Mouse (Mus musculus): Measurements from ENCODE around the gene Phf24.
A peak's percentile ranks its signal among the peaks of the same experiment; 100 is the strongest.
"Not testable (repeated sequence)": the region's sequence is repeated elsewhere in the genome, so short reads cannot be mapped to it uniquely, and the experiment has no call there.

Gene Phf24

DNA sequence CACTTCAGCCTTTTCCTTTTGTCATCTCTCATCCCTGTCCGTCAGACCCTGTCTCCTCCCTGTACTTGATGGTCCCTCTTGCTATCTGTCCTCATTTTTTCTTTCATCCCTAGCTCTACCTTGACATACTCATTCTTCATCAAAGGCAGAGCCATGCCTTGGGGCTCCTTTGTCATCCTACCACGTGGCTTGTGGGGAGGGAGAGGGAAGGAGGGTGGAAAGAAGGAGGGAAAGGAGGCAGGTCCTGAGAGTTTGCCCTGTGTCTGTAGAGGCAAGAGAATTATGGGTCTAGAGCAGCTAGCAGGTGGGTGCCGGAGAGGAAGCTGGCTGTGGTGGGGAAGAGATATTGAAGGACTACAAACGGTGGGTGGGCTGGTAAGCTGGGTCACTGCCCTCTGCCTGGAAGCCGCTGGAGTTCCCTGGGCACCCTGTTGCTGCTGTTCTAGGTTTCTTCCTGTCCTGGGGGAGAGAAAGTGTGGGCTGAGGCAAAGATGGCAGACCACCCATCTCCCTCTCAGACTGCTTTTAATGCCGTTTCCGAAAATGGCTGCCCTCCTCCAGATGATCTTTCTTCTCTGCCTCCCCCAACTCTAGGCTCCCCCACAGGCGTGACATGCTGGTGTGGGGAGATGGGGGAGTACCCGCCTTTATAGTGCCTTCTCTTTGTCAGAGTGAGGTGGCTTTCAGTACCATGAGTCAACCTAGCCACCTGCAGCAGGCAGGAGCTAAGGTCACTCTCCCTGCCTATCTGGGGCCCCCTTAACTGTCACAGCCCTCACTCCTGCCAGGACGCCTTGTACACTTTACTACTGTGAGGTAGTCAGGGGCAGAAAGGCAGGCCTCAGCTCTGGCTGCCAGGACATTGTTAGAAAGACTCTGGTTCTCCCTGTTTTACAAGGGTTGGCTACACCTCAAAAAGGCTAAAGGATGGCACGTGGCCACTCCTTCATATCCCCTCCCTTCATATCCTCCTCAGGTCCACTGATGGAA, 35.0 kb downstream of the Phf24 start:
- no peak for DNase-seq

DNA sequence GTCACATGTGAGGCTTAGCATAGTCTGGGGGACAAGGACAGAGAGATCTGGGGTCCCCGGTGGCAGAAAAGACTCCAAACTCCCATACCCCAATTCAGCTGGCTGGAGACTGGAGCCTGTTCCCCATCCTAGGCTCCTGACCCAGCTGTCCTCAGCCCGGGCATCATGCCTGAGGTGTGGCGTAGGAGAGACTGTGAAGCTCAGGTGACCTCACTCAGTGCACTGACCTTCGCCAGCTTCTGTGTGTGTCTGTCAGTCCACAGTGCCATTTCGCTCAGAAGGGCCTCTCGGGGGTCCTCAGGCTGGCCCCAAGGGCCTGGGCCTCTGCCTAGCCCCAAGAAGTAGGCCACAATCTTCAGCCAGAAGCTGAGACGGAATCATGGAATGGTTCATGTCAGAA, 36.1 kb downstream of the Phf24 start:
- no peak for DNase-seq

DNA sequence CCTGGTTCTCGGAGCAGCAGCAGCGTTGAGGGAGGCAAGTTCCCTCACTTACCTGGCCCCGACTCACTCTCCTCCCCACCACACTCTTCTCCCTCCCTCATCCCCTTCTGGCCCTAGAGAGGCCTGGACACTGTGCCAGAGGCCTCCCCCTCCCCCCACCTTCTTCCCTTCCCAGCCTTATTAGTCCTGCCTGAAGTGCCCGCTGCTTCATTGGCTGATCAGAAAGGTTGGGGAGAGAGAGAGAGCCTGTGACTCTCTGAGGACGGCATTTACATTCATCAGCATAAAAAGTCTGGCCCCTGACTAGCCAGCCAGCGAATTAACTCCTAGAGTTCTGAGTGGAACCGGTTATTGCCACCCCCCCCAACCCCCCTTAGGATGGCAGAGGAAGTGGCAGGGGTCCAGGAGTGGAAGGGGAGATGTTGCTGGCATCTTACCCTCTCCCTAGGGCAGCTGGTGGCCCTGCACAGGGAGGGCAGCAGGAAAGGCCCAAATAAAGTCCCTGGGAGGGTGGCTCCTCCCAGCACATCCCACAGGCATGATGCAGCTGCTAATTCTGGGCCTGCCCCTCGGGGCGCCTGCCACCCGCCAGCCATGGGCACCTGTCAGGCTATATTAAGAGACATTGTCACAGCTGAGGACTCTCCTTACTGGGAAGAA, 37.1 kb downstream of the Phf24 start:
- DNase-seq: no peak

DNA sequence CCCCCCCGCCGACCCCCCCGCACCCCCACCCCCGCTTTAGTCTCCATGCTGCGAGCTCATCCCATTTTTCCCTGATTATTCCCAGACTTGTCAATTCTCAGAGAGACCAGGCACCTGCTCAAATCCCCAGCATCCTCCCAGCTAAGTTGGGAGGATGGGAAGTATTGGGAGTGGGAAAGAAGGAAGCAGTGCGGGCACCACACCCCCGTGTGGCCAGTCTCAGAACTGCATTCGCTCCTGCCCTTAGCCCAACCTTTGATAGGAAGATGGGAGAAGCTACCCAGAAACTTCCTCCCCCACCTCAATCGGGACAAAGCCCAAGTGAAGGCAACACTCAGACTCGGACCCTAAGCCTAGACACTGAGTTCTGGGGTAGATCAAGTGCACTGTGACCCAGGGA, 37.8 kb downstream of the Phf24 start:
- peak; percentile 25 to 64 for DNase-seq

DNA sequence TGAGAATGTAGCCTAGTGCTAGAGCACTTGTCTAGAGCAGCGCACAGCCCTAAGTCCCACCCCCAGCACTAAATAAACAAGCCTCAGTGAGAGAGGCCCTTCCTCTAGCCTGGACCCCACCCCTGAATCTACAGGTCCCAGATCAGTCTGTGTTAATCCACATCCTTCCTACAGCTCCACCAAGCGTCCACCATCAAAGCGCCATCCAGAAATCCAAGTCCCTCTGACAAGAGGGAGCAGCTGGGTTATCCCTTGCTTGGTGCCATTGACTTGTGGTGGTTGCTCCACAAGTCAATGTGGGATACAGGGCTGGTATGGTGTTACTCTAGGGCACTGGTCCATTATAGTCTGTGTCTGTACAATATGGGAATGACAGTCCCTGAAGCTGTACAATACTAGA, 38.7 kb downstream of the Phf24 start:
- no peak for DNase-seq

DNA sequence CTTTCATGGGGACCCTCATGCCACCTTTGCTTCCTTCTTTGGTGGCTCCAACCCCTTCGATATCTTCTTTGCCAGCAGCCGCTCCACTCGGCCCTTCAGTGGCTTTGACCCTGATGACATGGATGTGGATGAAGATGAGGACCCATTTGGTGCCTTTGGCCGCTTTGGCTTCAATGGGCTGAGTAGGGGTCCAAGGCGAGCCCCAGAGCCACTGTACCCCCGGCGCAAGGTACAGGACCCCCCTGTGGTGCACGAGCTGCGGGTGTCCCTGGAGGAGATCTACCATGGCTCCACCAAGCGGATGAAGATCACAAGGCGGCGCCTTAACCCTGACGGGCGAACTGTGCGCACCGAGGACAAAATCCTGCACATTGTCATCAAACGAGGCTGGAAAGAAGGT, 40.1 kb downstream of the Phf24 start:
- no peak for DNase-seq

DNA sequence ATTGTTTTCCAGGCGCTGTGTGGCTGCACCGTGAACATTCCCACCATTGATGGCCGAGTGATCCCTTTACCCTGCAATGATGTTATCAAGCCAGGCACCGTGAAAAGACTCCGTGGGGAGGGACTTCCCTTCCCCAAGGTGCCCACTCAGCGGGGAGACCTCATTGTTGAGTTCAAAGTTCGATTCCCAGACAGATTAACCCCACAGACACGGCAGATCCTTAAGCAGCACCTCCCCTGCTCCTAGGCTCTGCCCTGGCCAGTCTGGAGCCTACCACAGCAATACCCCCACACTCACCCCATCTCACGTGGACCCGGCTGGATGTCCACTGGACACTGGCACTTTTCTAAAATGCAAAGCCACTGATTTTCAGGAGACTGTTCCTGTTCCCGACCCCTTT, 40.8 kb downstream of the Phf24 start:
- no peak for DNase-seq

DNA sequence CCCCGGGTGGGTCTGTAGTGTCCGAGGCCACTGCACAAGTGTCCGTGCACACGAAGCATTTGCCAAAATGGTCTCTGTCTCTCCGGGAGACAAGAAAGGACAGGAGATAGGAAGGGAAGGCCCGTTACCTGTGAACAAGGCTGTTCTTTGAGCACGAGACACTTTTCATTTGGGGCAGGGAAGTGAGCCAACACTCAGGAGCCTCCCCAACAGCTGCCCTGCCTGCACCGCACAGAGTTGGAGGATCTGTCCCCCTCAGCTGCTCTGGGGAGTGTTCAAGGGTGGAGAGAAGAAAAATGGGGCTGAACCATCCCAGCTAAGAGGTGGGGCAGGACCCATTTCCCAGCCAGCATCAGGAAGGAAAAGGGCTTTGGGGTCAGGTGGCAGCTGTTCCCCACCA, 41.5 kb downstream of the Phf24 start:
- DNase-seq: no peak

DNA sequence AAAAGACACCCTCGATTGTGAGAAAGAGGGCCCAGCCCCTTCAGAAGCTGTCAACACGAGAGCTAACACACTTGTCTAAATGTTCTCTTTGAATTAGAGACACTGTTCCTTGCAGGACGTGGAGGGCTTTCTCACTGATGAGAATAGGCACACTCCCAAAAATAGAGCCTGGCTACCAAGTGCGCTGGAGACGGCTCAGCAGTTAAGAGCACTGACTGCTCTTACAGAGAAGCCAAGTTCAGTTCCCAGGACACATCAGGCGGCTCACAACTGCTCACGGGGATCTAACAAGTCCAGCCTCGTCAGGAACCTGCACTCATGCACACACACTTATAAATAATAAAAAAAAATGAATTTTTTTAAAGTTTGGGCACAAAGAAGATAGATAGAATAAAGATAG, 42.5 kb downstream of the Phf24 start:
- DNase-seq: no peak

DNA sequence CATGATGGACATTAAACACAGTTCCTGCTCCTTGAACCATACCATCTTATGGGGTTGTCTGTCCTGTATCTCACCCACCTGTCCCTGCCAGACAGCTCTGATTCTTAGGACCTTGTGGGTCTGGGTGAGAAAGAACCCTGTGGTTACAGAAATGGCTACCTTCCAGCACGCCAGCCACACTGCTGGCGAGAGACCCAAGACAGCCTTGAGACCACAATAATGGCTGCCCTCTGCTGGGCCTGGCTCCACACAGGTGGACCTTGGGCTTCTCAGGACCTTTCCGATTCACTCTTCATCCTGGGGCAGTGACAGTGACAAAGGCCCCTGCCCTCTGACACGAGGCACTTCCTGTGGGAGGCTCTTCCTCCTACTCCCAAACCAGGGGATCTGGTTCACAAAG, 42.9 kb downstream of the Phf24 start:
- no peak for DNase-seq

DNA sequence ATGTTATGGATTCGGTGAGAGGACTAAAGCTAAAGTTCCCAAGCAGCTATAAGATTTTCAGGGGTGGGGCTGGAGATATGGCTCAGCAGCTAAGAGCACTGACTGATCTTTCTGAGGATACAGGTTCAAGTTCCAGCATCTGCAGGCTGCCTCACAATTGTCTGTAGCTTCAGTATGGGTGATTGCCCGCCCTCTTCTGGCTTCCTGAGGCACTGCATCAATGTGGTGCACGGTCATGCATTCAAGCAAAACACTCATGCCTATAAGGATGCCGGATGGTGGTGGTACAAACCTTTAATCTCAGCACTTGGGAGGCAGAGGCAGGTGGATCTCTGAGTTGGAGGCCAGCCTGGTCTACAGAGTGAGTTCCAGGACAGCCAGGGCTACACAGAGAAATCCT, 45.1 kb downstream of the Phf24 start:
- peak in 1 of 2 experiments; percentile 60 for DNase-seq

DNA sequence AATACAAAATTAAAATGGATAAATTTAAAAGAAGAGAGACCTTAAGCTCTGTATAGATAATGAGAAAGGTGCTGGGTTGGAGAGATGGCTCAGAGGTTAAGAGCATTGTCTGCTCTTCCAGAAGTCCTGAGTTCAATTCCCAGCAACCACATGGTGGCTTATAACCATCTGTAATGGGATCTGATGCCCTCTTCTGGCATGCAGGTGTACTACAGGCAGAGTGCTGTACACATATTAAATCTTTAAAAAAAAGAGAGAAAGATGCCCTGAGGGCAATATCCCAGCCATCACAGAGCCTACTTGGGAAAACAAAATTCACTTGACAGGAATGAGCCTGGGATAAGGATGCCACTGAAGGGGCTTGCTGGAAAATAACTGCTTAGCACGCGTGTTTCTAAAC, 47.0 kb downstream of the Phf24 start:
- no peak for DNase-seq

DNA sequence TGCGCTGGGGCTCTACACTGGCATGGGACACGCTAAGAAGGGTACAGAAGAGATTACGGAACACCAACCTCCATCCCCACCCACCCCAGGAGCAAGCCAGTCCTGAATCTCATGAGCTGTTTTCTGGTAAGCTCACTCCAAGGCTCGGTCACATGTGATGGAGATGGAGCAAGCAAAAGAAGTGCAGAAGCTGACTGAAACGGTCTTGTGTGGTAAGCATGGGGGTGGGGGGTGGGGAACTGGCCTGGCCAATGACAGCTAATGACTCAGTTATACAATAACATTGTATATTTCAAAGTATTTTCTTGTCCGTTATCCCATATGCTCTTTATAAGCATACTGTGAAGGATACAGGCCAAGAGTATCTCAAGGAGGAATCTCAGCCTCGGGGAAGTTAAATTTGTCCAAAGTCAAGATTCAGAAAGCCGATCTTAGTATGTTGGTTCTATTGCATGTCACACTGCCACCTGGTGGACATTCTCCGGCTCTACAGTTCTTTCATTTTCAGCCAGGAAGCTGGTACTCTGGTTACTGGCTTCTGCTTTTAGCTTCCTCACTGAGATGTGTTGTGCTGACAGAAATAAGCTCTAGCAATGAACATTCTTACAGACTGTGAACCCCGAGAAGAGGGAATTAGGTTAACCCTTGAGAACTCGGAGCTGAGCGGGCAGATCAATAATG, 48.7 kb downstream of the Phf24 start:
- DNase-seq: peak in 1 of 2 experiments; percentile 46

DNA sequence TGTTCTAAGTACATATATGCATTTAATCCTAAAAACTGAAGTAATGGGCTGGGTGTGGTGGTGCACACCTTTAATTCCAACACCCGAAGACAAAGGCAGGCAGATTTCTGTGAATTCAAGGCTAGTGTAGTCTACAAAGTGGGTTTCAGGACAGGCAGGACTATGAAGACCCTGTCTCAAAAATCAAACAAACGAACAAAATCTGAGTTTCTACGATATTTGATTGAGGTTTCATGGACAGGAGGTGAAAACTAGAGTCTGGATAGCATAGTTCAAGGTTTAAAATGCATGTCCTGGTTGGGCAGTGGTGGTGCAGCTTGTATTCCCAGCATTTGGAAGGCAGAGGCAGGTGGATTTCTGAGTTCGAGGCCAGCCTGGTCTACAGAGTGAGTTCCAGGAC, 52.8 kb downstream of the Phf24 start, which contains the start of gene 1700022I11Rik:
Gene 1700022I11Rik (plus strand): TSS at position 301 of the 400 bp plus-strand sequence.
- no peak for DNase-seq

DNA sequence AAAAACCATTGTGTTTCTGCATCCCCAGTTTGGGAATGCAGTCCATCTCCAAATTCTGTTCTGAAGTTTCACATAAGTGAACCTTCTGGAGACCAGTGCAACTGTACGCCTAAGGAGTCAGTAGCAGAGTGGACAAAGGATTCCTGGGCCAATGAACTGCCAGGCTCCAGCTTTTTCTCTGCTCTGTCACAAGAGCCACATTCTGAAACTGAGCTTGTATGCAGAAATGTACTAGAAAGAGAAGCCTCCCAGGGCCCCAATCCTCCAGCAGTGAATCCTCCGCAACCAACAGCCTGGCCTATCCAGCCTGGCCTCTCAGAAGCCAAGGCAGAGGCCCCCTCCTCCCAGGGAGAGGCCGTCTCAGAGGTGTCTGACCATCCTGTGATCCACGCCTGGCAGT, 56.5 kb downstream of the Phf24 start:
- DNase-seq: no peak

DNA sequence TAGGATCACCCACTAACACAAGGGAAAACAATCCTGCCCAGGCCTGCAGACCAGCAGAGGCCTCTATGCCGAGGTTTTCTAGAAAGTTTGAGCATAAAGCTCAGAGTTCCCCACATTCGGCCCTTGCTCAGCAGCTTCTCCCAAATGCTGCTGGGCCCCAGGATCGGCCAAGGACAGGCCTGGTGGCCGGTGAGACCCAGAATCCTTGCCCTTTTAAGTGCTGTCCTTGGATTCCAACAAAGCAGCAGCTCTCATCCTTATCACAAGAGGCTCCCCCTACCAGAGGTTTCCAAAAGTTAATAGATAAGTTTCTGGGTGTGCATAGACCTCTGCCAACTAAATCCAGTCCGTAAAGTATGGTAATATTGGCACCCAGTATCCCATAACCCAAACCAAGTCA, 57.4 kb downstream of the Phf24 start:
- no peak for DNase-seq

DNA sequence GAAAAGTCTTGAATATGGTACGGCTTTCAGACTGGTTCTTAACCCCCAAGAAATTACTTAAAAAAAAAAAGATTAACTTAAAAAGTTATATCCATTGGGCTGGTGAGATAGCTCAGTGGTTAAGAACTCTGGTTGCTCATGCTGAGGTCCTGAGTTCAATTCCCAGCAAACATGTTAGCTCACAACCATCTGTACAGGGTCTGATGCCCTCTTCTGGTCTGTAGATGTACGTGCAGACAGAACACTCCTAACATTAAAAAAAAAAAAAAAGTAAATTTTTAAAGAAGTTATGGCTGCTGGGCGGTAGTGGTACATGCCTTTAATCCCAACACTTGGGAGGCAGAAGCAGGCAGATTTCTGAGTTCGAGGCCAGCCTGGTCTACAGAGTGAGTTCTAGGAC, 61.6 kb downstream of the Phf24 start:
- no peak for DNase-seq

DNA sequence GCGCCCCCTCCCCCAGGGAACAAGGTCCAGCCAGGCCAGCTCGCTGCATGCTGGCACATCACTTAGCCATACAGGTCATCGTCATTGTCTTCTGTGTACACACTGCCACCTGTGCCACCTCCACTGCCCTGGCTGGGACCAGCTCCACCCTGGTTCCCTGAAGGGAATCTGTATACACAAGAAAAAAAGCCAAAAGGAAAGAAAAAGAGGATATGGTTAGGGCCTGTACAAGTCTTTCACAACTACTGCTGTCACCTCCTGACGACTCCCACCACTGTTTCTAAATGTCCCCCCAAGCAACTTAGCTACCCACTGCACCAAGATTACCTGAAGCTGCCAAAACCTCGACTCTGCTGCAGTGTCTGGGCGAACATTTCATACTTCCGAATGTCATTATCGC, 64.0 kb downstream of the Phf24 start:
- DNase-seq: not testable (repeated sequence)

DNA sequence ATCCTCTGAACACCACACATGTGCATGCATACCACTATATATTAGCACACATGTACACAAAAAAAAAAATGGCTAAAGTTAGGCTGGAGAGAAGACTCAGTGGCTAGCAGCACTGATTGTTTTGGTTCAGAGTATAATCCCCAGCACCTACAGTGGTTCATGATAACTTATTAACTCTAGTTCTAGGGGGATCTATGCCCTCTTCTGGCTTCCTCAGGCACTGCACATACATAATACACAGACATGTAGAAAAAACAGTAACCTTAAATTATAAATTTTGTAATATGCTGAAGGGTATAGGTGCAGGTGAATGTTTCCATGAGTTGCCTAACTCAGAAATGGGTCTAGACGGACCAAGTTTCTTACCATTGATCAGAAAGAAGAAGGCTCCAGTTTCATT, 71.8 kb downstream of the Phf24 start:
- DNase-seq: no peak

Measured in spleen, adult 18-20 months (tissue).